In genomic region chr13:113812593-113812975, GRCm38 (mm10) we compare ENCODE assay signal across 21 mouse cellular contexts. TPM values are rescaled to one million over a fixed set of nuclear protein-coding genes. Genes with fewer than 3 reads are reported as not detected.
DNase-seq lines count a peak whose midpoint lies in the region; ATAC-seq and TF ChIP-seq lines count a peak whose summit lies in the region.
"Had no signal": no experiment of that assay in that cellular context is flagged by ENCODE, and none has a peak within 500 bp of the region (broad histone marks: within the 10 kb centered on the region; RNA-seq: fewer than 3 reads in every experiment).

No protein-coding gene starts in this region.

- H3K4me2 ChIP-seq in heart, embryonic 16.5 days (ENCODE audit: low read depth, low read length): no peak overlapping the region; the same call in 1 of the 2 replicates
- H3K4me2 ChIP-seq in liver, postnatal 0 days (ENCODE audit: low read depth, low read length): no peak overlapping the region
- no peak overlapping the region for H3K4me2 ChIP-seq in liver, embryonic 11.5 days
- H3K4me2 ChIP-seq: forebrain, embryonic 15.5 days; limb, embryonic 12.5 days; liver, embryonic 15.5 days had no signal

- no peak for TF ChIP-seq EP300 in liver, postnatal 0 days (IDR thresholded peaks at IDR 0.05; ENCODE audit: low read depth)

- no peak for TF ChIP-seq CTCF in liver, postnatal 0 days (IDR thresholded peaks at IDR 0.05; ENCODE audit: low read depth)

- ATAC-seq in heart, embryonic 16.5 days (replicated peaks; ENCODE audit: extremely low read depth, insufficient read depth, low FRiP score): no peak
- ATAC-seq in liver, postnatal 0 days: no peak
- ATAC-seq in liver, embryonic 11.5 days (replicated peaks; ENCODE audit: low FRiP score): no peak
- ATAC-seq: forebrain, embryonic 15.5 days; hindbrain, embryonic 16.5 days; intestine, embryonic 16.5 days; lung, postnatal 0 days; midbrain, embryonic 16.5 days had no signal

- H3K9ac ChIP-seq in heart, embryonic 16.5 days (ENCODE audit: low read length): no peak overlapping the region
- H3K9ac ChIP-seq in liver, postnatal 0 days (replicated peaks): no peak overlapping the region
- no peak overlapping the region for H3K9ac ChIP-seq in liver, embryonic 11.5 days (ENCODE audit: low read depth, low read length)
- H3K9ac ChIP-seq: forebrain, embryonic 15.5 days; limb, embryonic 12.5 days; liver, embryonic 15.5 days had no signal

- intact Hi-C loops in heart, postnatal 10 days (cut with DNase I): no loop called here

- H3K4me3 ChIP-seq in heart, embryonic 16.5 days (ENCODE audit: low read length): no peak overlapping the region
- H3K4me3 ChIP-seq in liver, postnatal 0 days (ENCODE audit: low read depth, low read length): no peak overlapping the region
- H3K4me3 ChIP-seq in liver, embryonic 11.5 days (ENCODE audit: low read depth, low read length): no peak overlapping the region
- H3K4me3 ChIP-seq: forebrain, embryonic 15.5 days; limb, embryonic 12.5 days; liver, embryonic 15.5 days had no signal

- H3K27me3 ChIP-seq in heart, embryonic 16.5 days (ENCODE audit: control insufficient read depth, insufficient read depth, low read length): no peaks in the 10 kb centered on the region
- no peaks in the 10 kb centered on the region for H3K27me3 ChIP-seq in liver, postnatal 0 days (ENCODE audit: insufficient read depth, low read length)
- no peaks in the 10 kb centered on the region for H3K27me3 ChIP-seq in liver, embryonic 11.5 days (replicated peaks; ENCODE audit: control insufficient read depth, insufficient read depth, low read length)
- H3K27me3 ChIP-seq: CH12.LX; forebrain, embryonic 15.5 days; limb, embryonic 12.5 days; liver, embryonic 15.5 days had no signal

- peaks cover 19% of the 10 kb centered on the region for H3K4me1 ChIP-seq in heart, embryonic 16.5 days (ENCODE audit: control insufficient read depth, insufficient read depth, low read length)
- peaks cover 25% of the 10 kb centered on the region for H3K4me1 ChIP-seq in liver, postnatal 0 days (ENCODE audit: insufficient read depth)
- peaks cover 46% of the 10 kb centered on the region for H3K4me1 ChIP-seq in liver, embryonic 11.5 days (replicated peaks; ENCODE audit: control insufficient read depth, insufficient read depth, low read length)

- H3K36me3 ChIP-seq in heart, embryonic 16.5 days (ENCODE audit: control insufficient read depth, insufficient read depth): no peaks in the 10 kb centered on the region
- no peaks in the 10 kb centered on the region for H3K36me3 ChIP-seq in liver, postnatal 0 days (replicated peaks; ENCODE audit: insufficient read depth, low read length)
- no peaks in the 10 kb centered on the region for H3K36me3 ChIP-seq in liver, embryonic 11.5 days (ENCODE audit: control insufficient read depth, insufficient read depth, low read length)
- H3K36me3 ChIP-seq: forebrain, embryonic 15.5 days; limb, embryonic 12.5 days; liver, embryonic 15.5 days had no signal

- H3K27ac ChIP-seq in heart, embryonic 16.5 days (ENCODE audit: low read length): peak overlapping the region; percentile 14
- peak overlapping the region; percentile 40; the same call in 1 of the 2 replicates for H3K27ac ChIP-seq in liver, postnatal 0 days (ENCODE audit: low read depth)
- H3K27ac ChIP-seq in liver, embryonic 11.5 days (ENCODE audit: low read depth, low read length): no peak overlapping the region
- H3K27ac ChIP-seq: forebrain, embryonic 15.5 days; limb, embryonic 12.5 days; liver, embryonic 15.5 days had no signal

- H3K9me3 ChIP-seq in heart, embryonic 16.5 days (replicated peaks; ENCODE audit: control insufficient read depth, low read length): no peaks in the 10 kb centered on the region
- no peaks in the 10 kb centered on the region for H3K9me3 ChIP-seq in liver, postnatal 0 days (ENCODE audit: low read length)
- no peaks in the 10 kb centered on the region for H3K9me3 ChIP-seq in liver, embryonic 11.5 days (ENCODE audit: control insufficient read depth, low read length)
- H3K9me3 ChIP-seq: forebrain, embryonic 15.5 days; limb, embryonic 12.5 days; liver, embryonic 15.5 days had no signal

- 60% methylated on average over 6 of the region's 6 CpGs for WGBS in heart, embryonic 16.5 days
- whole genome bisulfite sequencing in liver, postnatal 0 days (ENCODE audit: insufficient replicate concordance): 43% methylated on average over 6 of the region's 6 CpGs
- 52% methylated on average over 6 of the region's 6 CpGs for WGBS in liver, embryonic 11.5 days

- peak; percentile 22 for DNase-seq in embryo, embryonic 11 days
- DNase-seq in embryo, embryonic 9.5 days (ENCODE audit: extremely low spot score): no peak
- DNase-seq in heart, postnatal 10 days: no peak
- no peak for DNase-seq in liver, postnatal 0 days
- no peak for DNase-seq in liver, embryonic 11.5 days (ENCODE audit: low spot score)
- peak; percentile 15 for DNase-seq in adipocyte (ENCODE audit: low spot score)
- no peak for DNase-seq in spleen, adult 18-20 months
- DNase-seq: cerebellum, adult 8-10 months; gastrocnemius, postnatal 25 days; layer of hippocampus, adult 9-11 months; right cerebral cortex, postnatal 4 days; thymus, postnatal 25 days had no signal

RNA-seq across cellular contexts. Expression of gene Arl15, which starts 18.3 kb away (rescaled TPM):
- 7.0 and 8.8 TPM in 2 replicates for polyA plus RNA-seq in heart, embryonic 16.5 days (2015; fragmentation: Nextera tagmentation; extraction: Ambion mirVana)
- 10 to 100 TPM; 15.9 to 18.0 TPM for total RNA-seq in heart, postnatal 10 days (2021)
- polyA plus RNA-seq in liver, postnatal 0 days (2015; fragmentation: Nextera tagmentation; extraction: Ambion mirVana): 1.5 and 1.6 TPM in 2 replicates
- polyA plus RNA-seq in liver, embryonic 11.5 days (2014; fragmentation: Nextera tagmentation; extraction: Ambion mirVana): 8.7 and 9.1 TPM in 2 replicates

Comparison
In these comparisons a context has a peak if more than half of its experiments do, and no peak if none do; other contexts are left out.
1. DNase-seq: peak in embryo, embryonic 11 days (single experiment) and adipocyte (single experiment); none in embryo, embryonic 9.5 days (single experiment), heart, postnatal 10 days (0 of 2), liver, postnatal 0 days (single experiment), liver, embryonic 11.5 days (single experiment) and spleen, adult 18-20 months (0 of 2).